In genomic region chr2:103742821-103743220, GRCm38 (mm10) we compare ENCODE assay signal across 17 mouse cellular contexts.
"Had no signal": no experiment of that assay in that cellular context is flagged by ENCODE, and none has a peak within 500 bp of the region (broad histone marks: within the 10 kb centered on the region; RNA-seq: fewer than 3 reads in every experiment).

No protein-coding gene starts in this region.

- H3K4me3 ChIP-seq: neural tube, embryonic 12.5 days; neural tube, embryonic 13.5 days; neural tube, embryonic 15.5 days; stomach, embryonic 15.5 days had no signal

- H3K27me3 ChIP-seq: neural tube, embryonic 12.5 days; neural tube, embryonic 13.5 days; neural tube, embryonic 15.5 days; stomach, embryonic 15.5 days had no signal

- H3K4me1 ChIP-seq: neural tube, embryonic 12.5 days; neural tube, embryonic 13.5 days; neural tube, embryonic 15.5 days; stomach, embryonic 15.5 days had no signal

- H3K9me3 ChIP-seq: neural tube, embryonic 12.5 days; neural tube, embryonic 13.5 days; neural tube, embryonic 15.5 days; stomach, embryonic 15.5 days had no signal

- H3K27ac ChIP-seq: neural tube, embryonic 12.5 days; neural tube, embryonic 13.5 days; neural tube, embryonic 15.5 days; stomach, embryonic 15.5 days; stomach, postnatal 0 days had no signal

- DNase-seq: retina, postnatal 1 day; right cerebral cortex, adult 18-20 months; right cerebral cortex, postnatal 14 days; right cerebral cortex, postnatal 25 days; right cerebral cortex, postnatal 4 days; spleen, adult 18-20 months; thymus, adult 18-20 months; thymus, adult 2 months; thymus, postnatal 14 days; thymus, postnatal 25 days; thymus, postnatal 36 days; thymus, postnatal 4 days had no signal
